Mouse (Mus musculus): ENCODE data around the gene Etnk1.

Gene Etnk1

DNA sequence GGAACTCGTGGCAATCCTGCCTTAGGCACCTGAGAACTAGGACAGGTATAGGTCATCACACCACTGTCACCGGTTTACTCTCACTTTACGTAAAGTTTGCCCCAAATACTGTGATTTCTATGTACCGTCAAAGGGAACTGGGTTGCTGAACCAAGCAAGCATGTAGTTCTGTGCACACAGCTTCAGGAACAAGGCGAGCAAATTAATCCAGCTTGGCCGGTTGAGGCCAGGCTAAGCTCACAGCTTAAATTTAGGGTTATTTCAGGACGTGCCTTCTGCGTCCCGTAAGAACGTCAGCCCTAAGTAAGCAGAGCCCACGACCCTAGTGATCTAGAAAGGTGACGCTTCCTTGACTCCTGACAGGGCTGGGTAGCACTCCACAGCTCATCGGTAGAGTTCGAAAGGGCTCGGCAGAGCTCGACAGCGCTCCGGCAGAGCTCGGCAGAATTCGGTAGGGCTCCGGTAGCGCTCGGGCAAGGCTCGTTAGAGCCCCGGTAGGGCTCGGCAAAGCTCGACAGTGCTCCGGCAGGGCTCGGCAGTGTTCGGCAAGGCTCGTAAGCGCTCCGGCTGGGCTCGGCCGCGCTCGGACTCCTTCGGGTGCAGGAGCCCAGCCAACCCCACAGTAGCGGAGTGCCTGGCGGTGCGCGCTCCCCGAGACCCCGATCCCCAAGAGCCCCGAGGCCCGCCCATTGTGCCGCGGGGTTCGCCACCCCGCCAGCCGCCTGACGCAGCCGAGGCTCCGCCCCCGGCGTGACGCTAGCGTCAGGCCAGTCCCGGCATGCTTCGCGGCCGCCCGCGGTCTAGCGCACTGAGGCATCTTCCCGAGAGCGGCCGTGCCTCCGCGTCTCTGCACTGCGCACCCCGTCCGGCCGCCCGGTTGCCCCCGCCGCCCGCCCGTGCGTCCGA is at the start of gene Etnk1:
Etnk1 (plus strand) TSS at position 770 of the 906 bp plus-strand sequence.
- peak; percentile 91 for DNase-seq (ENCODE audit: low read depth, low spot score)

DNA sequence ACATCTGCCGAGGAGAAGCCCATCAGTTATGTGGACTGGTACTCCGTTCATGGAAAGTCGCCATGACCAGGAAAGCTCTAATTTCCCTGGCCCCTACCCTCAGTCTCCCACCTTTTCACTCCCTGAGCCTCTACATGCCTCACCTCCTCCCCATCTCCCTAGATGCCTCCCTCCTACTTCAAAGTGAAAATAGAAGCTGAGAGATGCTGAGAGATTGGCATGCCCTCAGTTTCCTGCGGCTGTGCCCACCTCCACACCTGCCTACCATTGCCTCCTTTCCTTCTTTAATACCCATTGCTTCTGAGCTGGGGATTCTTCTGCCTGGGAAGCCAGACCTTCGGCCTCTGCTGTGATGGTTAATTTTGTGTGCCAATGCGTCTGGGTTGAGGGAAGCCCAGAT is 47.7 kb upstream of the Etnk1 start:
- no peak for DNase-seq (ENCODE audit: low read depth, low spot score)

DNA sequence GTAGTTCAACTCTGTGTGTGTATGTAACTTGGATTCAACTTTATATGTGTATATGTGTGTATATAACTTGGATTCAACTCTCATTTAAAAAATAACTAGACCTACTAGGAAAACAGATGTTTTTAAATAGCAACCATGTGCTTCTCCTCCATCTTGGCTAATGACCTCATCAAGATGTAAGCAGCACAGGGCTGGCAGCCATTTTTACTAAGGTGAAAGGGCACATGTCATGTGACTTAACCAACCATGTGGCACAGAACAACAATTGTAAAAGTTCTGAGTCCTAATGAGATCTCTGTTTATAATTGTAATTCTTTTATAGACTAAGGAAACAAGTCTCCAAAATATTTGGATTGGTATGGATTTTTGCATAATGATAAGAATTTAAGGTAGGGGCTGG is 41.3 kb upstream of the Etnk1 start:
- DNase-seq (ENCODE audit: low read depth, low spot score) = peak; percentile 59

DNA sequence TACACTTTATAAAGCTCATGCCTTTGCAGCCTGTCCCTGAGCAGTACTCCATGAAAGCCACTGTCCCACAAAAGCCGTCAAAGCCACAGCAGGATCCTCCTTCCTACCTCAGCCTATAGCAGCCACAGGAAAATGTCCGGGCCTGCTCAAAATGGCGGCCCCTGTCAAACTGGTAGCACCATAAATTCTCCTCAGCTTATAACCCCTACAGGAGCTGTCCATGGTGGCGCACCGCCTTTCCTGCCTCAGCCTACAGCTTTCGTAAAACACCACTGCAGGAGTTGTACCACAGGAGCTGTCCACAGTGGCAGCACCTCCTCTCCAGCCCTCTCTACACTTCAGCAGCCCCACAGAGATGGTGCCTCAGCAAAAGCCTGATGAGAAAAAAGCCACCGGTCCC is 37.6 kb upstream of the Etnk1 start:
- peak; percentile 96 for DNase-seq (ENCODE audit: low read depth, low spot score)

DNA sequence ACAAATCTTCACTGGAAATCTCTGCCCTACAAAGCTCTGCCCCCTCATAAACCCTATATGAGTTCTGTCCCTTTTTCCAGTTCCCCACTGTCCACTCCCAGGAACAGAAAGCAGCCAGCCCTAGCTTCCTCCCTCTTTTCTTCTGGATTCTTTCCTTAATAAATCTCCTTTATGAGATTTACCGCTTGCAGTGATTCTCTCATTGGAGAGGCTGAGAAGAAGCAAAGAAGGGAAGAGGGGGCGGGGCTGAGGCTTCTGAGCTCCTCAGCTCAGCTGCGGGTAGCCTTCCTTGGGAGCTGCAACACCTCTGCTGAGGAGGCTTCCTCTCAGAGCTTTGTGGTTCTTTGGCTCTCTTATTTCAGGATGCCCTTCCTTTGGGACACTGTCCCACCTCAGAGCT is 37.1 kb upstream of the Etnk1 start:
- DNase-seq (ENCODE audit: low read depth, low spot score) = no peak

DNA sequence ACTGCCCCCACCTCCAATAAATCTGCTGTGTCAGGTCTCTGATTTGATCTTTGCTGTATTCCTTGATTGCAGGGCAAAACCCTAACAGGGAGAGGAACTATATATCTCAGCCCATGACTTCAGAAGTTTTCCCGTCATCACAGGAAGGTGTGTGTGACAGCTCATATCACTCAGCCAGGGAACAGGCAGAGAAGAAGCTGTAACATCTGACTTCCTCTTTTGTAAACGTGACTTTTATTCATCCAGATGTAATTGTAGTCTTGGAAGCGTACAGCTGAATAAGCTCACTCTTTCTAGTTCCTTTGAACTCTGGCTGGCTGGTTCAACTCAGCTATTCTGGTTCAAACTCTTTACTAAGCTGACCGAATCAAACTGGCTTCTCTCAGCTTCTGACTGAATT is 36.6 kb upstream of the Etnk1 start:
- DNase-seq (ENCODE audit: low read depth, low spot score) = no peak

DNA sequence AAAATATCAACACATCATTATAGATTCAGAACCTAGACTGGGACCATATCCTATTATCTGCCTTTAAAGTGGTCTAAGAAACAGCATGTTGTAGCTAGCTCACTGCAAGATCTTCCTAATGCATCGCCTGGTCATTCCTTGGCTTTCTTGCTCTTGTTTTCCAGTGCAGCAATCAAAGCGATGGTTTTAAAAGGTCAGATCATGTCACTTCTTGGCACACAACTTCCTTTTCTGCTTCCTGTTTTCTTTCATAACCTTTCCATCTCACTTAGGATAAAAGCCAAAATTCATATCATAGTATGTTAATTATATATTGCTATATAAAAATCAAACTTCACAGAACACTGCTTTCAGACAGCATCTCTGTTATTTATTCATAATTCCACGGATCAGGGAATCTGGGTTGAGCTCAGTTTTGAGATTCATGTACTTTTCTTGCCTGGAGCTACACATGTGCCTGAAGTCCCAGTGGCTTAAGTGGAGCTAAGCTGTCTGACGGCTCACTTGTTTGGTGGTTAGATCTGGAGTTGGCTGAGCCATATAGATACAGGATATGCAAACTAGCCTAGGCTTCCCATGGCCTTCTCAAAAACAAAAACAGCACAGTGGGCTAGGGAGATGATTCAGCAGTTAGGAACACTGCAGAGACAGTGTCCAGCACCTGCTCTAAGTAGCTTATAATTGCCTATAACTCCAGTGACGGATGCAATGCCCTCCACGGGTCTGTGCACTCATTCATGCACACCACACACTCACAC is 34.9 kb upstream of the Etnk1 start:
- DNase-seq (ENCODE audit: low read depth, low spot score) = no peak

DNA sequence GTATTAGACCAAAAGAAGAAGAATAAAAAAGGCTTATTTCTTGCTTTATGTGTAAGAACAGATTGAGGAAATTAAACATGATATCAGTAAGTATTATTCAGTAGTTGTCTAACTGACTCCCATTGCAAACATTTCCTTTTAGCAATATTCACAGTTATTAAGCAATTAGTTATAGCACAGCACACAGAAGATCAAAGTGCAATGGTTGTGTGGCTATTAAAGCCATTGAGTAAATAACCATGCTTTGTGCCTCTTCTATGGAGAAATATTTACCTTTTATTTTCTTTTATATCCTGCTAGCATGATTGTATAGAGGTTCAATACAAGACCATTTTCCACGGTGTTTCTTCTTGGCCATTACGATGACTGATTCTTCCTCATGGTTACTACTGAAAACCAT is 33.9 kb upstream of the Etnk1 start:
- DNase-seq (ENCODE audit: low read depth, low spot score) = no peak

DNA sequence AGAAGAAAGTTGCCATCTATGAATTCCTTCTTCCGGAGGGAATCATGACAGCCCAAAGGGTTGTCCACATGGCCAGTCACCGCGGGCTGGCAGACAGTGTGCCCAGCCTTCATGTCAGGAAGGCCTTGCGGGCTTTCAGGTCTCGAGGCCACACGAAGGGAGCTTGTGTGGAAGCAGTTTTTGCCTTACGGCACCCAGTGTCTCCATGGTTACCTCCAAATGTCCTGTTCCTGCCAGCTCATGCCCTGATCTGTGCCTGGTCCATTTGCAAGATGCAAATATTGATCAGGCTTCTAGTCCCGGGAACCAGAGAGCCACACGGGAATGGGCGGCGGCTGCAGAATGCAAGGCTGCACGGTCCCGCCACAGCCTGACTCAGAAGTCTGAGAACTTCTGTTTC is 31.9 kb upstream of the Etnk1 start:
- peak; percentile 42 for DNase-seq (ENCODE audit: low read depth, low spot score)

DNA sequence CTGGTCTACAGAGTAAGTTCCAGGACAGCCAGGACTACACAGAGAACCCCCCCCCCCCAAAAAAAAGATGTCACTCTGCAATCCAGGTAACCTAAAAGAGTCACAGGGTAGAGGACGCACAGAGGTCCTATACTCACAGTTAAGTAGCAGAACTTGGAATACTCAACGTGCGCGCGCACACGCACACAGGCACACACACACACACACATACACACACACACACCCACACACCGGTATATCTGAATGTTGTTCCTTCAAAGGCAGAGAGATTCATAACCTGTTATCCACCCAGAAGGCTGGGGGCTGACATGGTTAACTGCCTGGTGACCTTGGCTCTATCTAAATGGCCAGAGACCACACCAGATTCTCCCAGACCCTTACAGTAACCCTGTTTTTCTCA is 30.3 kb upstream of the Etnk1 start:
- DNase-seq (ENCODE audit: low read depth, low spot score) = no peak

DNA sequence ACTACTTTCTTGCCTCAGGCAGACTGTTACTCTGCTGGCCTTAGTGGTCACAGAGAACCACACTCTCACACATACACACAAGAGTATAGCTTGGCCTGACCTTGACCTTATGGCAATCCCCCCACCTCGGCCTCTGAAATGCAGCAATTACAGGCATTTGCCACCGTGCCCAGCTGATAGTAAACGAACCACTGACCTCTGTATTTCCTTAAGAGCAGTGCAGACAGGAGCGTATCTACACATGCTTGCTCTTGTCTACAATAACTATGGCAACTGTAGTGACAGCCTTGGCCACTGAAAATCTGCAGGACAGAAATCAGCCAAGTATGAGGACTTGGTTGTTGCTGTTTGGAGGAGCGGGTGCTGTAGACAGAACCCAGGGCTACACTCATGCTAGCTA is 29.7 kb upstream of the Etnk1 start:
- peak; percentile 46 for DNase-seq (ENCODE audit: low read depth, low spot score)

DNA sequence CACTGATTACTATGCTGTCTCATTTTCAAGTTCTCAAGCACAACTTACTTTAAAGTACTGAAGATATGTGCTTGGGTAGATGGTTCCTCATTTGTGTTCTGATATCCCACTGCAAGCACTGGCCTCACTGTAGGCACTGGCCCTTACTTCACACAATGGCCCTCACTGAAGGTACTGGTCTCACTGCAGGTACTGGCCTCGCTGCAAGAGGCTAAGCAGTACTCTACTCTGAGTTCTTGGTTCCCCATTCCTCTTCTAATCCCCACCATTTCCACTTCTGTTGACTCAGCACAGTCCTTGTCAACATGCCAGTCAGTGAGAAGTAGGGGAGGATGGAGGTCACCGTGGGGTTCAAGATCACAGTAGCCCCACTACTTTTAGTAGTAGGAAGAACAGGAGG is 27.6 kb upstream of the Etnk1 start:
- no peak for DNase-seq (ENCODE audit: low read depth, low spot score)

DNA sequence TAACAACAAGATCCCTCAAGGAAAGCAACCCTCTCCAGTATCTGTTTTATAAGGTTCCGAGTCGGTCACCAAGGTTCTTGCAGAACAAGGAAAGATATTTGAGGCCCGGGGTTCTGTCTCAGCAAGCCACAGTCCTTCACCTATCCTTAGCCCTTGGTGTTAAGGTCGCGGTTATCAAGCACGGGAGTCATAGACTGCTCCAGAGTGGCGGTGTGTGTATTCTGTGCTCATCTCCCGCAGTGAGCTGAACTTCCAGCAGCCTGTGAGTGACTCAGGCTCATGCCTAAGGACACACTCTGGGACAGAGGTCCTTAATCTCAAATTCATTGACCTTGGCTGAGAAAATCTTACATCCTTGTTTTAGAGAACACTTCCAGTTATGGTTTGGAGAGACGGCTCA is 26.1 kb upstream of the Etnk1 start:
- peak; percentile 87 for DNase-seq (ENCODE audit: low read depth, low spot score)

DNA sequence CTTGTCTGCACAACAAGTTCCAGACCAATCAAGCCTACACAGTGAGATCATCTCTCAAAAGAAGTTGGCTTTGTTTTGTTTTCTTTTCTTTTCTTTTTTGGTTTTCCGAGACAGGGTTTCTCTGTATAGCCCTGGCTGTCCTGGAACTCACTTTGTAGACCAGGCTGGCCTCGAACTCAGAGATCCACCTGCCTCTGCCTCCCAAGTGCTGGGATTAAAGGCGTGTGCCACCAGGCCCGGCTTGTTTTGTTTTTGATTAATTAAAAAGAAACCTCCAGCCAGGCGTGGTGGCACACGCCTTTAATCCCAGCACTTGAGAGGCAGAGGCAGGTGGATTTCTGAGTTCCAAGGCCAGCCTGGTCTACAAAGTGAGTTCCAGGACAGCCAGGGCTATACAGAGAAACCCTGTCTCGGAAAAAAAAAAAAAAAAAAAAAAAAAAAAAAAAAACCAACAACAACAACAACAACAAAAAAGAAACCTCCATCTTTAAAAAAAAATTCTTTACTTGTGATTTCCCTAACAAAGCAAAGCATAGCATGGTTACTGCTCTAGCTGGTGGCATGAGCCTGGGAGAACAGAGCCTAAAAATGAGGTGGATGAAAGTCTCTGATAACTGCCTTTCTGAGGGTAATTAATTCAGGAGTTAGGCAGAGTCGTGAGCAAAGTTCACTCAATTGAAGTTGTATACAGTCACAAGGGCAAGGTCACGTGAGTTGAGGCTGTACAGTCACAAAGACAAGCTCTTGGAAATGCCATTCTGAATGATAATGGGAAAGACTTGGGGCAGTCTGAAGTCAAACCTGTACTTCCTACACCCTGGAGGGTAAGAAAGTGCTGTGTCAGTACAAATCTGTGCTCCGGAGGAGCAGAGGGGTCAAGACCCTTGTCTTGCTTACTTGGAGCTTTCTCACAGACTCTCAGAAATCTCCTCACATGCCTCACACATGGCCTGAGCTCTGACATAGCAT is 25.1 kb upstream of the Etnk1 start:
- DNase-seq (ENCODE audit: low read depth, low spot score) = peak; percentile 100

DNA sequence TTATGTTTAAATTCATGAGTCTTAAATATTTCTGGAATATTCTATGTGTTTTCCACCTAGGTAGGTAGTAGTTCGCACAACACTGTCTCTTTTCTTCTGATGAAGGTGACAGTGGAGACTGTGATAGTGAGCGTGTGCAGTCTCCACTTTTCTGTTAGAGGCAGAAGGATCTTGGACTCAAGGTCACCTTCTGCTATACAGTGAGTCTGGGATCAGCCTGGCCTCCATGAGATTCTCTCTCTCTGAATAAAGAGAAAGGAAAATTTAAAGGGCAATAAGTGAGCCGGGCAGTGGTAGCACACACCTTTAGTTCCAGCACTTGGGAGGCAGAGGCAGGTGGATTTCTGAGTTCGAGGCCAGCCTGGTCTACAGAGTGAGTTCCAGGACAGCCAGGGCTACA is 24.2 kb upstream of the Etnk1 start:
- DNase-seq (ENCODE audit: low read depth, low spot score) = peak; percentile 67

DNA sequence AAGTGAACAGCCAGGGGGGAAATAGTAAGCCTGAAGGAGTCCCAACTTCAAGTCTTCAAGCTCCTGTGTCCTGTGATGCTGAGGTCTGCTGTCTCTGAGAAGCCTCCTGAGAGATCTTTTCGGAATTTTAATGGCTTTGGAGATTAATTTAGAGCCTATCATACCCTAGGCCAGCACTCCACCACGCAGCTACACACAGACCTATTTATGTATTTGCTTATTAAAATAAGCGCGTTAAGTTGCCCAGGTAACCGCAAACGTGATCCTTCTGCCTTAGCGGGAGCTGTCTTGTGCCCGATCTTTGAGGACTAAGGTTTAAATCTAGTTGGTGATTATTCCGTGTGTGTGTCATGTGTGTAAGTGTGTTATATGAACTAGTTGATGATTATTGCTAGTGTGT is 23.7 kb upstream of the Etnk1 start:
- DNase-seq (ENCODE audit: low read depth, low spot score) = no peak

DNA sequence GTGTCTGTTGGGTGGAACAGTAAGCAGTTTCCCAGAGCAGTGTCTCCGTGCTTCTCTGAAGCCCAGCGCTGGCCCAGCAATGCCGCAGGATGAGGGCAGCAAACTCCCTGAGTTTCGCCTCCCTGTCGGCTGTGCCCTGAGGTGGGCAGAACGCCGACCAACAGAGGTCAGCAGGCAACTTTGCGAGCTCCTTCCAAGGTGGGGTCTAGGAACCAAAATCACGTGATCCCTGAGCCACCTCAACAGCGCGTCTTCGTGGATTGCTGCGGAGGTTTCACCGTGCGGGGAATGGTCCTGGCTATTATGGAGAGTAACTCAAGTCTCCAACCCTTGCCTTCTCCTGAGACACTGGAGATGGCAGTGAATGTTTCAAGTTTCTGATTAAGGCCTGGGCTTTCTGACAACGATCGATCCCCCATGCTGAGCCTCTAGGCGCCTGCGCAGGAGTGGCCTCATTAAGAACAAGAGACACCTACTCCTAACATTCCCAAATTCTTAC is 23.2 kb upstream of the Etnk1 start:
- DNase-seq (ENCODE audit: low read depth, low spot score) = peak; percentile 77

DNA sequence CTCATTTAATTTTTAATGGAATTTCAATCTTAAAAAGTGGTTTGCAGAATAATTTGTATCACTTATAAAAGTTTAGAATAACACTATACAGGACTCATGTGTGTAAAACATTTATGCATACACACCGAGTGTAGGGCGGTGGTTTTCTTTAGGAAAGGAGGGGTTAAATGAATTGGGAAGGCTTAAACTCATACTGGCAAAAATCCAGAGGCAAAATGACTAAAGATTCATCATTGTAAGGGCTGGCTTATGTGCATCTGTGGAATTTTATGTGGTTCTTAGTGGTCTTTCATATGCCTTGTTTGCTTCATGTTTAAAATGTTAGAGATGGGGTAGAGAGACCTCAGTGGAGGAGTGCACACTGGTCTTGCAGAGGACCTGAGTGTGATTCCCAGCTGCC is 22.5 kb upstream of the Etnk1 start:
- no peak for DNase-seq (ENCODE audit: low read depth, low spot score)

DNA sequence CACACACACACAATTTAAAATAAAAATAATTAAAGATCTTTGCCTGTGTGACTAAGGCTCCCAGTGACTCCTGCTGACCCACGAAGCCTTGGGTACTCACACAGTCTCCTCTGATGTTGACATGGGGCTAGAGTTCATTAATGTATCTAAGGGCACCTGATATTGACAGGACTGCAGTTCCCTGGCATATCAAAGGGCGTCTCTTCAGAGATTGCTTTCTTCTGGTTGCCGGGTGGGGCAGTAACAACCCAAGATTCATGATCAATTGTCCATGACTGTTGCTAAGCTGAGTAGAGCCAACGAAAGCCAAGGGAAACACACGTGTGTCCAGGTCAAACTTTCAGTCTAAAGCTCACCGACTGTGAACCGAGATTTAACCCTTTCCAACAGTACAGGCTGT is 22.0 kb upstream of the Etnk1 start:
- no peak for DNase-seq (ENCODE audit: low read depth, low spot score)

DNA sequence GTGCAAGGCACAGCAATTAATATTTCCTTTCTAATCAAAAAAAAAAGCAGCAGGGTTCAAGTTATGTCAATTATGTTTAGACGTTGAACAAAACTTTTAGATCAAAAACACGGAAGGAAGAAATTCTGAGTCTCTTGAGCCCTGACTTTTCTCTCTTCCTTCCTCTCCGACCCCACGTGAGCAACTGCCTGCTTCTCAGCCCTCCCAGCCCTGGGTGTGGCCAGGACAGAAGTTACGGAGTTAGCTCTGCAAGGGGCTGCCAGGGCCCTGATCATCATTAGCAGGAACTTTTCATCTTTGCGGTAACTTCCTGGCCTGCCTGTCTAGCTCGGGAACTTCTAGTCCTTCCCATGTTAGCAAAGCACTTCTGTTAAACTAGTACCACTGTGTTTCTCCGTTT is 20.3 kb upstream of the Etnk1 start:
- DNase-seq (ENCODE audit: low read depth, low spot score) = peak; percentile 85

DNA sequence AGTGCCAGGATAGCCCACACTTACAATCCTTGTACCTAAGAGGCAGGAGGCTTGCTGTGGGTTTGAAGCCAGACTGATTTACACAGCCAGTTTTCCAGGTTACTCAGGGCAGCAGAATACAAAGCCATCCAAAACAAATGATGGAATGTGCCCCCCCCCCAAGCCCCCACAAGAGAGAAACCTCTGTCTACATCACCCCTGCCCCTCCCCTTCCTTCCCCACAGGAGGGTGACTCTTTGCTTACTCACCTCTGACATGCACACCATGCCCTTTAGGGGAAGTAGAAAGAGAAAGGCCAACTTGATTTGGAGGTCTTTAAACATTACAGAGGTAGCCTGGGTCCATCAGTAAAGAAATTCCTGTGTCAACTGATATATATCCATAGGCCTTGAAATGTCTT is 18.2 kb upstream of the Etnk1 start:
- DNase-seq (ENCODE audit: low read depth, low spot score) = peak; percentile 77

Data from ES-CJ7 (cell line).